Mouse (Mus musculus): ENCODE results near the gene A430078G23Rik.
"Not testable (repeated sequence)": the region's sequence is repeated elsewhere in the genome, so short reads cannot be mapped to it uniquely, and the experiment has no call there.

GRCm38 (mm10) chr8:3337525-3337824, 15.7 kb upstream of the A430078G23Rik start:
- TF ChIP-seq CTCF, EP300 (IDR thresholded peaks at IDR 0.05; ENCODE audit: low read depth): not testable (repeated sequence)
